Mouse (Mus musculus) liver, postnatal 0 days (tissue): Measurements from ENCODE around the gene Hspg2.

ENCODE experiments used
- CTCF ChIP-seq: sonication (generic); IDR thresholded peaks from 2 replicates; pipeline ENCODE4 v1.5.1; 2016; ENCODE audit warnings: antibody characterized with exemption, low read depth
- EP300 ChIP-seq: IDR thresholded peaks from 2 replicates; pipeline ENCODE4 v1.6.1; 2016; ENCODE audit warnings: antibody characterized with exemption, low read depth, mild to moderate bottlenecking

DNA sequence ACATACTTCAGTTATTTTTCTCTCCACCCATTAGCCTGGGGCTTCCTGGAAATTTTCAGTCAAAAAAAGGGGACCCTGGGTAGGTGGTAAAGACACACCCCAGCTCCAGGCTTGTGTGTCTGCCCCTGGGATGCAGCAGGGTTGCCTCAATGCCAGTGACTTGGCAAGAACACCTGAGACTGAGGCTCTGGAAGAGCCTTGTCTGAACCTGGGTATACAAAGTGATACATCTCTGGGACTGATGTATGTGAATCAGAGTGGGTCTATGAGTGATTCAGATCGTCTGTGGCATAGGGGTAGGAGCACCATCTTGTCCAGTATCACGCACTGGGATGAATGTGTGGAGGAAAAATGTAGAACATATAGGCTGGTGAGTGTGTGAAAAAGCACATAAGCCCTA, 1.0 kb upstream of the Hspg2 start:
- TF ChIP-seq CTCF (no peak), EP300 (no peak)
